Comparison of ENCODE assay signal across 18 mouse cellular contexts in the genomic region with DNA sequence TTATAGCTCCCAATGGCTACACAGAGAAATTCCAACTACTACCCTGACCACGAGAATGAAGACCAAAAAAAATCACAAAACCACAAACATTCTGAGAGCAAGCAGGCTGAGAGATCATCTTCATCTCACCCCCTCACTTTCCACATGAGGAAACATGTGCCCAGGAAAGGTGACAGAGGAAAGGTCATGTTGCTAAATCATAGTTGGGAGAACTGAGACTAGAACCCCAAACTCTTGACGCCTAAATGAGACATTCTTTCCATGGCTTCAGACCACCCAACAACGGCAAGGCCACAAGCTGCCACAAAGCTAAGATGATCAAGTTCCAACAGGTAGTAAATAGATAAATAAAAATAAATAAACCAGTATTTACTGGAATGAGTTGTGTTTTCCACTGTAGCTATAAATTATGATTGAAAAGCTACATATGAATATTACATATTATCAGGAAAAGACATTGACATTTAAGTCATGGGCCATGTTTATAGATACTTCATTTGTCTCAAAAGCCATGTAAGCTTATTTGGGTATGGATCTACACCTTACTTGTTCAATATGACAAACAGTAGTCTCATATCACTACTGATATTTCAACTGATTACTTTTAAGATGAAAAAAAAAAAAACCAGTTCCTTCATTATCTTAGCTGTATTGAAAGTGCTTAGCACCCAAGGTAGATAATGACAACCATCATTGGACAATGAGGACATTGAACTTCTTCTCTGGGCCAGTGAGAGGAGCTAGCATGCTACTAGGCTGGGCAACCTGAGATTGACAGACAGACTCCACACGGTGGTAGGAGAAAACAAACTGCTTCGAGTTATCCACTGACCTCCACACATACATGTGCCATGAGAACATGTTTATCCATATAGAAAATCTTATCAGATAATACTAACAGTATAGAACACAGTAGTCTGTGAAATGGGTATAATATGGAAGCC.
"Had no signal": no experiment of that assay in that cellular context is flagged by ENCODE, and none has a peak within 500 bp of the region (broad histone marks: within the 10 kb centered on the region; RNA-seq: fewer than 3 reads in every experiment).

No protein-coding gene starts in this region.

- H3K36me3 ChIP-seq: limb, embryonic 10.5 days; limb, embryonic 13.5 days; liver, embryonic 13.5 days; midbrain, embryonic 10.5 days; midbrain, embryonic 13.5 days; stomach, embryonic 15.5 days had no signal

- H3K27me3 ChIP-seq: limb, embryonic 13.5 days; liver, embryonic 13.5 days; megakaryocyte, embryonic 14.5 days; midbrain, embryonic 13.5 days; stomach, embryonic 15.5 days had no signal

- H3K9me3 ChIP-seq: limb, embryonic 10.5 days; limb, embryonic 13.5 days; liver, embryonic 13.5 days; megakaryocyte, embryonic 14.5 days; midbrain, embryonic 10.5 days; midbrain, embryonic 13.5 days; stomach, embryonic 15.5 days had no signal

- ATAC-seq: lung, postnatal 0 days; midbrain, embryonic 13.5 days had no signal

- H3K27ac ChIP-seq: kidney, postnatal 0 days; layer of hippocampus, adult 2 months; limb, embryonic 10.5 days; limb, embryonic 13.5 days; liver, embryonic 13.5 days; midbrain, embryonic 10.5 days; midbrain, embryonic 13.5 days; stomach, embryonic 15.5 days had no signal

- DNase-seq: kidney, adult 9 months; kidney, postnatal 25 days; layer of hippocampus, adult 9-11 months; liver; liver, embryonic 13.5 days; lung, embryonic 14.5 days; right cerebral cortex, postnatal 14 days; right cerebral cortex, postnatal 4 days; thymus, postnatal 25 days had no signal

- H3K4me1 ChIP-seq: liver, embryonic 13.5 days; stomach, embryonic 15.5 days had no signal

- H3K4me2 ChIP-seq: limb, embryonic 13.5 days; liver, embryonic 13.5 days; lung, embryonic 14.5 days; midbrain, embryonic 13.5 days; stomach, embryonic 15.5 days had no signal

- H3K4me3 ChIP-seq: layer of hippocampus, adult 2 months; limb, embryonic 10.5 days; limb, embryonic 13.5 days; liver, embryonic 13.5 days; megakaryocyte, embryonic 14.5 days; midbrain, embryonic 10.5 days; midbrain, embryonic 13.5 days; stomach, embryonic 15.5 days had no signal

- H3K9ac ChIP-seq: limb, embryonic 13.5 days; liver, embryonic 13.5 days; lung, embryonic 14.5 days; midbrain, embryonic 13.5 days; stomach, embryonic 15.5 days had no signal
